Mouse (Mus musculus) bone marrow macrophage, adult 2 months (primary cell): ENCODE results near the gene Lpcat1. TPM values are rescaled to one million over a fixed set of nuclear protein-coding genes. Genes with fewer than 3 reads are reported as not detected.

Experiments
- H3K27ac ChIP-seq: 2 replicates; pipeline ENCODE4 v1.5.1; 2012; ENCODE audit warnings: low read depth, low read length; ENCODE audit not compliant: insufficient read depth
- H3K4me1 ChIP-seq: 2 replicates; pipeline ENCODE4 v1.6.1; 2012; ENCODE audit warnings: low read length; ENCODE audit not compliant: control insufficient read depth, insufficient read depth
- H3K4me3 ChIP-seq: 2 replicates; pipeline ENCODE4 v1.5.1; 2012; ENCODE audit warnings: mild to moderate bottlenecking, low read length, moderate library complexity; ENCODE audit not compliant: insufficient read depth
- CTCF ChIP-seq: IDR thresholded peaks from 2 replicates; pipeline ENCODE4 v1.5.1; 2012; ENCODE audit warnings: low read depth, mild to moderate bottlenecking, low read length, moderate library complexity
- POLR2A ChIP-seq: IDR thresholded peaks from 2 replicates; pipeline ENCODE4 v1.6.1; 2012; ENCODE audit warnings: mild to moderate bottlenecking, low read depth, low read length, borderline replicate concordance
- polyA plus RNA-seq: library from polyadenylated mRNA; stranded (reverse); fragments of >200 nt; gene quantifications from 2 replicates; pipeline ENCODE4 v1.2.4, GENCODE M21; 2012; ENCODE audit not compliant: missing spikeins, insufficient read depth, insufficient read length

Lpcat1 gene
- polyA plus RNA-seq, 1 experiment = 39.5 TPM

GRCm38 (mm10) chr13:73446494-73446893 lies 20.5 kb upstream of the Lpcat1 start:
- Histone ChIP-seq H3K4me1 (peaks cover 12% of the 10 kb centered on the region), H3K27ac (no peak overlapping the region), H3K4me3 (no peak overlapping the region)
- TF ChIP-seq POLR2A (no peak), CTCF (no peak)

DNA sequence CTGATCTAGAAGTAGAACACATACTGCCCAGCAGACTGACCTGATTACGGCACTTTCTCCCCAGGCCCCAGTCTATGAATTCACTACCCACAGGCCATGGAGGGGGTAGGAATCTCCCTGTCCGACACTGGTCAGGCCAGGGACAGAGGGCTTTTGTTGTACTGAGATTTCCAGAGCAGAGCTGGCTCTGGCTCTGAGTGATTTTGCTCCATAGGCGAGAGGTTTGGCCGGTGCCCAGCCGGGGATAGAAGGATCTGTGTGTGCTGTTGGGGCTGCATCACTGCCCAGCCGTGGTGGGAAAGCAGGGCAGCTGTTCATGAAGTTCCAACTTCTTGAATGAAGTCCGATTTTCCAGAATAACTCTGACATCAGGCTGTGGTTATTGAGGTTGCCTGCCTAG lies 20.1 kb upstream of the Lpcat1 start:
- Histone ChIP-seq H3K4me3 (no peak overlapping the region), H3K4me1 (peaks cover 17% of the 10 kb centered on the region), H3K27ac (no peak overlapping the region)
- TF ChIP-seq POLR2A = no peak
- TF ChIP-seq CTCF = no peak

DNA sequence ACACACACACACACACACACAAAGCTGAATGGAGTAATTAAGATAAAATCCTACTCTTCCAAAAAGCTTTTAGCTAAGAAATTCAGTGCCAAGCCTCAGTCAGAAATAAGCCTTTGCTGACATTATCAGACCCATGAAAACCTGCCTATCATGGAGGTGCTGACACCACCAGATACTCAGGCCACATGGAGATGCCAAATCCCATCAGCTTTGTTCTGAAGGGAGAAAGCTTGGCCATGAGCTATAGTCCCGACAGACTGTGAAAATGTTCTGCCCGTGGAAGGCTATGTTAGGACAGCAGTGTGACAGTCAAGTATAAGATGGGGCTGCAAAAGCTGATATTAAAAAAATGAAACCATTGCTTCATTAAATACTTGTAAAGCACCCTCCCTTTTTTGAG lies 19.5 kb upstream of the Lpcat1 start:
- no peak overlapping the region for H3K4me3 ChIP-seq
- TF ChIP-seq CTCF (no peak), POLR2A (no peak)
- peaks cover 18% of the 10 kb centered on the region for H3K4me1 ChIP-seq
- no peak overlapping the region for H3K27ac ChIP-seq

- no peak overlapping the region for H3K27ac ChIP-seq
- H3K4me3 ChIP-seq = no peak overlapping the region
- TF ChIP-seq CTCF = no peak
- no peak for TF ChIP-seq POLR2A
- peaks cover 18% of the 10 kb centered on the region for H3K4me1 ChIP-seq
Measured at GRCm38 (mm10) chr13:73448201-73448600, 18.8 kb upstream of the Lpcat1 start.

GRCm38 (mm10) chr13:73448723-73449122 lies 18.3 kb upstream of the Lpcat1 start:
- H3K4me3 ChIP-seq = no peak overlapping the region
- H3K27ac ChIP-seq = no peak overlapping the region
- H3K4me1 ChIP-seq = peaks cover 18% of the 10 kb centered on the region
- TF ChIP-seq CTCF = no peak
- TF ChIP-seq POLR2A = no peak

DNA sequence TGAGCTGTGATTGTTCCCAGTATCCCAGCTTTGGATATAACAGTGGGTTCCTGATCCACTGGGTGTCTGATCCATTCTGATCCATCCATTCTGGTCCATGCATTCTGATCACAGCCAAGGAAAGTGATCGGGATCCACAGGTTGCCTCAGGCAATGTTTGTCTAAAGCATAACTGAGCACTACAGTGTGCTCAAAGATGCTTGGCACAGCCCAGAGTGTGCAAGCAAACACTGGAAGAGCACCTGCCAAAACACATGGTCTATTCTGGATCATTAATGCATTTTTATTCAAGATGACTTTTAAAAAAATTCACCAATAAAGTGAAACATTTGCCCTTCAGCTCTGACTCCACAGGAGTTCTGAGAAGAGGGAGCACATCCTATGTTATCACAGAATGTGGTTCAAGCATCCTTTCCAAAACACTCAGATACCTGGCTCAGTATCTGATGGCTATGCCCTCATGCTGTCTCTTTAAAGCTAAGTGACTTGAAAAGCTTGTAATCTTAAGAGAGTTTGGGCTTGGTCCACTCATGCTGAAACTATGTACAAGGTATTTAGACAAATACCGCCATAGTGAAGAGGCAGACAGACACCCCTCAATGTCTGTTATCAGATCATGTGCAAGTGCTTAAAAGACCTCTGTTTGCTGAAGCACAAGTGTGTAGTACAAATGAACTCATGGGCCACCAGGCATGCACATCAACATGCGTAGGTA lies 13.3 kb upstream of the Lpcat1 start:
- H3K4me1 ChIP-seq = peaks cover 16% of the 10 kb centered on the region
- H3K27ac ChIP-seq = no peak overlapping the region
- TF ChIP-seq POLR2A (no peak), CTCF (no peak)
- H3K4me3 ChIP-seq = no peak overlapping the region

GRCm38 (mm10) chr13:73455328-73455727 lies 11.7 kb upstream of the Lpcat1 start:
- H3K4me1 ChIP-seq = peaks cover 27% of the 10 kb centered on the region
- TF ChIP-seq CTCF (no peak), POLR2A (no peak)
- no peak overlapping the region for H3K27ac ChIP-seq
- H3K4me3 ChIP-seq = no peak overlapping the region

GRCm38 (mm10) chr13:73457301-73457700 lies 9.7 kb upstream of the Lpcat1 start:
- Histone ChIP-seq H3K4me3 (no peak overlapping the region), H3K27ac (no peak overlapping the region), H3K4me1 (peaks cover 30% of the 10 kb centered on the region)
- TF ChIP-seq POLR2A (no peak), CTCF (no peak)

GRCm38 (mm10) chr13:73457741-73458140 lies 9.3 kb upstream of the Lpcat1 start:
- H3K4me3 ChIP-seq = no peak overlapping the region
- no peak overlapping the region for H3K27ac ChIP-seq
- peaks cover 30% of the 10 kb centered on the region for H3K4me1 ChIP-seq
- TF ChIP-seq CTCF (no peak), POLR2A (no peak)

- Histone ChIP-seq H3K4me1 (peaks cover 30% of the 10 kb centered on the region), H3K27ac (peak overlapping the region; percentile 11), H3K4me3 (no peak overlapping the region)
- TF ChIP-seq POLR2A (no peak), CTCF (no peak)
Measured at GRCm38 (mm10) chr13:73458719-73459118, 8.3 kb upstream of the Lpcat1 start.
